Mouse (Mus musculus) erythroid progenitor cell, adult 5-6 weeks (primary cell): ENCODE results near the gene Zdhhc25. TPM values are rescaled to one million over a fixed set of nuclear protein-coding genes. Genes with fewer than 3 reads are reported as not detected.

ENCODE experiments used
- ATAC-seq: replicated peaks from 2 replicates; pipeline ENCODE4 v1.8.0; 2016; ENCODE audit warnings: moderate number of reproducible peaks, mild to moderate bottlenecking, moderate TSS enrichment, inconsistent platforms; ENCODE audit not compliant: poor library complexity, low FRiP score, severe bottlenecking
- total RNA-seq, 2 experiments: library from RNA; stranded (forward) in 1 of 2; stranded (reverse) in 1 of 2; fragments of 150-400 nt in 1 of 2; fragments of 186-747, 209-891 nt in 1 of 2; gene quantifications; 2 replicates each; pipeline versions ENCODE4 v1.2.3 to v1.2.4; 2015 to 2017; ENCODE audit warnings: low replicate concordance in 2 of 2

Gene Zdhhc25
- not detected in 2 replicates for total RNA-seq (2015; ENCODE audit: low replicate concordance)
- total RNA-seq (2017; ENCODE audit: low replicate concordance) = not detected in 2 replicates

DNA sequence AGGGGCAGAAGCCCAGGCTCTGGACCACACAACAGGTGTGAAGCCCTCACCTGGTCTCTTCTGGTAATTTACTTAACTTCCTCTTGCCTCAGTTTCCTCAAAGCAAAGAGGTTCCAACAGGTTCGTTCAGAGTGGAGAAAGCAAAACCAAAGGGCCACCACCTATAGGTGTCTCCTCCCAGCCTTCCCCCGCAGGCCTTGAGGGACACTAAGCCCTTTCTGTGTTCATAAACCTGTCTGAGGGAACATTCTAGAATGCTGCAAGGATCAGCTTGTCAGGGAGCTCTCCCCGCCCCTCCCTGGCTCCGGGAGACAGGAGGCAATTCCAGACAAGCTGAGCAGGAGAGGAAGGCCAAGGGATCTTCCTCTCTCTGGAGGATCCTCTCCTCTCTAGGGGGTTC lies at the start of gene Zdhhc25:
Zdhhc25 (plus strand) TSS at position 301 of the 400 bp plus-strand sequence.
- no peak for ATAC-seq

DNA sequence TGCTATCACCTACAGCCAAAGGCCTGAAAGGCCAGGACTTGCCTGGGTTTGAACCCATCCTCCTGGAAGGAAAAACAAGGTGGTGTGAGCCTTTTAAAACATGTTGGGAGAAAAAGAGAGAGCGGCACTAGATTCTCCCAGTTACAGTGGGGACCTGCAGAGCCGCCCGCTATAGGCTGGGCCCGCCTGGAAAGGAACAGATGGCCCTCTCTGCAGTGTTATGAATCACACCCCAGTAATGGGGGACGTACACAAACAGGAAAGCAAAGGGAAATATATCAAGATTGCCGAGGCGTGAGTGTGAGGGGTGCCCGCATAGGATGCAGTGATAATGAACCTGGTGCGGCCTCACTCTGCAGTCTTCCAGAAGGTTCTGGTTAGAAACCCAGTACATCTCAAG lies 47.2 kb upstream of the Zdhhc25 start:
- no peak for ATAC-seq

DNA sequence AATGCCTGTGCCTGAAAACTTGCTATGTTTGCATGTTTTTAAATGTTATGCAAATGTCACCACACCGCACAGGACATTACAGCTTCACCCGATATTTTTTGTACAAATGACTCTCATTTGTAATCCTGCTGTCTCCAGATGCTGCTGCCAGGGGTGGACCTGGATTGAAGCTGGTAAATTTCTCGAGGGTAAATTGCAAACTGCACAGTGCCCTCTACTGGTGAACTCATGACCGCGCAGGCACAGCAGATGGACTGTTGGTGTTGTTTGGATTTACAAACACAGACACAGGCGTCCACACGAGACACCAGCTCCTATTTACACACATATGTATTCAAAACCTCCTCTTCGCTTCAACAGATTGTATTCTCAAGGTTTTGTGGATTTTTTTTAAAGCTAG lies 44.6 kb upstream of the Zdhhc25 start:
- no peak for ATAC-seq

- ATAC-seq = no peak
These were observed 39.5 kb upstream of the Zdhhc25 start for GRCm38 (mm10) chr15:88560637-88561036.

GRCm38 (mm10) chr15:88561058-88561730 lies 38.9 kb upstream of the Zdhhc25 start:
- ATAC-seq = no peak

DNA sequence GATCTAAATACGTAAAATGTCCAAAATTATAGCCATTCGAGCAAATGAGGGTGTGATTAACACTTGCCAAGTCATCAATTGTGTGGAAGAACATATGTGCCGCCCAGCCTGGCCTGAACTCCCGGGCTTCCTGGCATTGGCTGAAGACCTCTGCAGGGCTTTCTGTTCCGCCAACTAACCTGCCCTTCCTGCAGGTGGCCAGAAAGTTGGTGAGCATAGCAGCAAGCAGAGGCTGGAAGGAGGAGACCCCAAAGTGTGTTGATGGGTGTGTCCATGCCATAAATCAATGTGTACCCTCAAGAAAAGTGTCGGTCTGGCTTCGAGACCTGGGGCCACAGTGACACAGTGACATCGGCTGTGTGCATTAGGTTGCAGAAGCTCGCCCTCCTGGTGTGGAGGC lies 34.8 kb upstream of the Zdhhc25 start:
- ATAC-seq = no peak

DNA sequence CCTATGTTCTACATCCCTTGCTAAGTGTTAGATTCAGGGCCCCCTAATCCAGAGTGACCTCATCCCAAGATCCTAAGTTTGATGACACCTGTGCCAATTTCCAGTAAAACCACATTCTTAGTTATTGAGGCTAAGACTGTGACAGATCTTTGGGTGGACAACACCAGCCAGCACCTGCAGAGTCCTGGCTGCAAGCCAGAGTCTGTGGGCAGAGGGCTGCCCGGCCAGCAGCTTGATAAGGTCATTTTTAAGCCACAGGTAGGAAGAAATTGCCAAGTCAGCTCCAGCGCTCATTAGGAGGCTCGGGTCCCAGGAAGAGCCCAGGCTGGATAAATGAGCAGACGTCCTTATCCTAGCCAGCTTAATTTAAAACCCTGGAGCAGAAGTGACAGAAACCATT lies 34.3 kb upstream of the Zdhhc25 start:
- no peak for ATAC-seq

GRCm38 (mm10) chr15:88570697-88571096 lies 29.4 kb upstream of the Zdhhc25 start:
- ATAC-seq = no peak

DNA sequence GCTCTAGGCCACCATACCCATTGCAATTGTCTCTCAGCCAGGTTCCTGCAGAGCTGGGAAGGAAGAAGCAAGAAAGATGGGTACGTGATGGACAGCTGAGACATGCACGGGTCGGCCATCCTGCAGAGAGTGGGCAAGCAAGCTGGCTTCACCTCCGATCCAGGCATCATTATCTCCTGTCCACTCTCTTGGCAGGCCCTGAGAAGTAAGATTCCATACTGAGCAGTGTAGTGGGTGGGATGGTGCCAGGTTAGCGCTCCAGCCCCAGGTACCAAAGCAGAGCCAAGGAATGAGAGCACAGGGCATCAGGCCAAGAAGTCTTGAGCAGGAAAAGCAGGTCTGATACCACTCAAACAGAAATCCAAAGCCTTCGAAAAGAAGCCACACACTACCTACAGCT lies 20.6 kb upstream of the Zdhhc25 start:
- no peak for ATAC-seq

- ATAC-seq = no peak
These were observed 2.4 kb downstream of the Zdhhc25 start for GRCm38 (mm10) chr15:88602496-88602895.

DNA sequence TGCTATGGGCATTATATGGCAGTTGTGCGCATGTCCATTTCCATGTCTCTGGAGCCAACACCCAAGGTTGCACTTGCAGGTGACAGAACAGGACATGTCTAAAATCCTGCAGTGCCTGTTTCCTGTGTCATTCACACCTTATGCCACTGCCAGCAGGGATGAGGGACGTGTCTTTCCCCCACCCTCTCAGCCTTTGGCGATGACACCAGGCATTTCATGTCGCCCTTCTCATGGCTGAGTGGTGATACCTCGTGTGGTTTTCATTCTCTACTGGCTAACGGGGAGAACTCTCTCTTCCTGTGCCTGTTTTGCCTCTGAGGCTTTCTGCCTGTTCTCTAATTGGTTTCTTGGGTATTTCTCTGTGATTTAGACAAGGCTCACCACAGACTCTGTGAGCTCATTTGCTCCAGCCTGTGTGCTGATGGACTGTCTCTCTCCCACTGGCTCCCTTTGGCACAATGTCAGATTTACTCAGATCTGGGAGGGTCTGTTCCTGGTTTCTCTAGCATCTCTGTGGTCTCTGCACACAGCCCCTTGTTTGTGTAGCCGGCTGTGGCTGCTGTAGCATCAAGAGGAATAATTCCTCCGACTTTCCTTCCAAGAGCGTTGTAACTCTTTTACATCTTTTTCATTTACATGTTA lies 3.1 kb downstream of the Zdhhc25 start:
- no peak for ATAC-seq

DNA sequence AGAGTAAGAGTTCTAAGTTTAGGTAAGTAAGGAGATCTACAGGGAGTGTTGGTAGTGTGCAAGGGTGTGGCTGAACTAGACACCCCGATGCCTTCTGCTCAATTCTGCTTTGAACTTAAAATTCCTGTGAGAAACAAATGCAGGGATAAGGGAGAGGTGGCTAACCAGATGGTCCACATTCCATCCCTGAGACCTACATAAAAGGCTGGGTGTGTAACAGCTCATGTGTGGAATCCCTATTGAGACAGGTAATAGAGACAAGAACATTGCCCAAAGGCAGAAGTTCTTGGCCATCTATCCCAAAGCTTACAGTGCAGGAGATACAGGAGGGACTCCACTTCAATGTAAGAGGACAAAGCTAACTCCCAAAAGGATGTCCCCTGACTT lies 3.6 kb downstream of the Zdhhc25 start:
- ATAC-seq = no peak

- no peak for ATAC-seq
These were observed 4.7 kb downstream of the Zdhhc25 start for GRCm38 (mm10) chr15:88604669-88605414.

DNA sequence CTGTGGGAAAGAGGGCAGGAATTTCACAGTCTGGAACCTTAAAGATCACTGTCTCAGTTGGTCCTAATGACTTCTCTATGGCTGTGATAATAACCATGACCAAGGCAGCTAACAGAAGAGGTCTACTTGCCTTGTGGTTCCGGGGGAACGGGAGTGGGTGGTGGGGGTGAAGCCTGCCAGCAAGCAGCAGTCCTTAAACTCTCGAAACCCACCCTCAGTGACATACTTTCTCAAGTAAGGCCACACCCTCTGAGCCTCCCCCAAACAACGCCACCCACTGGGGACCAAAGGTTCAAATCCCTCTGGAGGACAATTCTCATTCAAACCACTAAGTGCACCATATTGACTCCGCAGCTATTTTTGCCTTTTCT lies 5.3 kb downstream of the Zdhhc25 start:
- no peak for ATAC-seq

DNA sequence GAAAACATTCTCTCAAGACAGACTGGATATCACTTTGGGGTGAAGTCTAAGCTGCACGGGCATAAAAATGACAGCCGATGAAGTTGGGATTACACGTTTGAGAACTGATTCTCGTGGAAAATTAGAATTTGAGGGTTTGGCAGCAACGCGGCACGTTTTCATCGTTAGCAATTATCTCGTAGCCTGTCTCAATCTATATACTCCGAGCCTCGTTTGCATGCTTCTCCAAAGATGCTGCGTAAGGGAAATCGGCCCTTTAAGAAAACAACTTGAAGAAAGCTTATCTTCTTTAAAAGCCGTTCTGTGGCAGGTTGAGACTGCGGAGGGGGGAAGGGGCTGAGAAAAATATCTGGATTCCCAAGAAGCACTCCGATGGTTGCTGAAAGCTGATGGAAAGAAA lies 17.0 kb downstream of the Zdhhc25 start:
- no peak for ATAC-seq

GRCm38 (mm10) chr15:88618008-88618773 lies 18.1 kb downstream of the Zdhhc25 start:
- ATAC-seq = no peak

- no peak for ATAC-seq
These were observed 19.9 kb downstream of the Zdhhc25 start for GRCm38 (mm10) chr15:88620017-88620416.

DNA sequence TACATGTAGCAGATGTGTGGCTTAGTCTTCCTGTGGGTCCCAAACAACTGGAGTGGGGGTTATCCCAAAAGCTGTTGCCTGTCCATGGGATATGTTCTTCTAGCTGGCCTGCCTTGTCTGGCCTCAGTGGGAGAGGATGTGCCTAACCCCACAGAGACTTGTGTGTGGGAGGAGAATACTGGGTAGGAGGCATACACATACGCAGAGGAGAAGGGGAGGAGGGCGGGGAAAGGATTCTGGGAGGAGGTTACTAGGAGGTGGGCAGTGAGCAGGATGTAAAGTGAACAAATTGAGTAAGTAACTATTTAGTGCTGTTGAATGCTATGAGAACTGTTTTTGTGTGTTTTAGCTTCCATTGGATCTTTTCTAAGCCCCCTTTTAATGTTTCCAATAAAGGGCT lies 23.8 kb downstream of the Zdhhc25 start:
- ATAC-seq = no peak

- no peak for ATAC-seq
These were observed 24.8 kb downstream of the Zdhhc25 start for GRCm38 (mm10) chr15:88624874-88625277.

DNA sequence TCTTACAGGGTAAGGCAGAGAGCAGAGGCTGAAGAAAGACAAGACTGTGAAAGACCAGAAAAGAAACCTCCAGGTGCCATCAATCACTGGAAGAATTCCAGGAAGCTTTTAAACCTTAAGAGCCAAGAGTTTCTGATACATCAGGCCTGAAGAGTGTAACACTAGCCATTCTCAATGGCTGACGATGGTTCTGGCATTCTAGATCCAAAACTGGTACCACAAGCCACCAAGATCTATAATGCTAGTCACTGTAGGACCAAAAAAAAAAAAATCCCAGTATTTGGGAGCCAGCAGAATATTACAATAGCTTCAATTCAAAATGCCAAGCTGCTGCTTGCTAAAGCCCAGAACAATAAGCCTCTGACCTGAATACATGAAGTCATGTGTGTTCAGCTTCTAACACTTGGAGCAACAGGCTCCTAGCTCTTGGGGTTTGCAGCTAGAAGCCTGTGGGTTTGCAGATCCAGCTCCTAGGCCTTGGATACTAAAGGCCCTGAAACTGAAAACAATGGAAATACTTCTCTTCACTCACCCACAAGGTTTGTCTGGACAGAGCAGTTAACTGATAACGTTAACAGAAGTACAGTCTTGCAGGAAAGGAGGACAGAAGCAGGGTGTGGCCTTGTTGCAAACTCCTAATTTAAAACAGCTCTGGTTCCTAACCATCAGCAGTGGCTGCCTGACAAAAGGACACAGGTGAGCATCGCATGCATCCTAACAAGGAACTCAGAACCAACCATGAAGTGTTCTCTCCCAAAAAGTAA lies 25.4 kb downstream of the Zdhhc25 start:
- no peak for ATAC-seq
